Mouse (Mus musculus): ENCODE results near the gene Dram2.
"Not testable (repeated sequence)": the region's sequence is repeated elsewhere in the genome, so short reads cannot be mapped to it uniquely, and the experiment has no call there.

Dram2 gene

DNA sequence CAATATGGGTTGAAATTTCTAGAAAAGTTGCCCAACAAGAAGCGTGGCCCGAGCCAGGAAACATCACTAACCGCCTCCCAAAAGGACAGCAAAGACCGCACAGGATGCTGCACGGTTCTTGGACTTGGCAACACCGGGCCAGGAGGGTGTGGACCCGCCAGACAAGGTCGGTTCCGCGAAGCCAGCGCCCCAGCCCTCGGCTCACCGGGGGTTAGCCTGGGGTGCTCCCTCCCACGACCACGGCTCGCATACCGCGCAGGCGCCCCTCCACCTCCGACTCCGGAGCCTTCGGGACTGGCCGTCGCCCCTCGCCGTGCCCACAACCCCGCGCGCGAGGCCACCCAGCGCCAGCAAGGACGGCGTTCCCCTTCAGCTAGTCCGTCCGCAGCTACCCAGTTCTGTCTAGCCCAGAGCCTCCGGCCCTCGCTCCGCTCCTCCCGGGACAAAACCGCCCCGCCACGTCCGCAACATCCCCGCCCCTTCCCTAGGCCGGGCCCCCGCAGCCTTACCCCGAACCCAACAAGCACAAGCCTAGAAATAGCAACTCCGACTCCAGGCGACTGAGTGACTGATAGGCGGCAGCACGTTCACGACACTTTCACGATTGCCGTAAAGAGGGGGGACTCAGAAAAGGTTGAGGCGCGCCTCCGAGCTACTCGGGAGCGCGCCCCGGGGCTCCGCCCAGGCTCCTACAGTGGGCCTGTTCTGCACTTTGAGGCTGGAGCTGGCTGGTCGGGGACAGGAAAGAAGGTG, at the start of gene Dram2, which contains the start of gene Cept1:
Dram2 (plus strand) TSS at position 628 of the 753 bp plus-strand sequence.
Cept1 (minus strand) TSS at position 632 of the 753 bp plus-strand sequence.
- peak; percentile 94 for DNase-seq (ENCODE audit: low spot score)

DNA sequence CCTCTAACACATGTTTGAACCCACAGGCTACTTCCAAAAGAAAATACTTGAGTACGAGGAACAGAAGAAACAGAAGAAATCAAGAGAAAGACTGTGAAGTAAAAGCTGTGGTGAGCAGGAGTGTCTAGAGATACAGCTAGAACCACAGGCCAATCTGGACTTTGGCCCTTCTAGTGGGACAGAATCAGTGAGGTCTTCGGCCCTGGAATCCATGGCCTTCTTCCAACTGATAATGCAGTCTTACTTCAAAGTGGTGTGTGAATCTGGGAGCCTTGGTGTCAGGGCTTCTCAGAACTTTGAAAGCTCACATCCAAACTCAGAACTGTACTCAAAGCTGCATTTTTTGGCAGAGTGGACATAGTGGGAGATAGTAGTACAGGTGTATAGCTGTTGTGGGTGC, 47.1 kb upstream of the Dram2 start:
- DNase-seq (ENCODE audit: low spot score): no peak

- DNase-seq (ENCODE audit: low spot score): no peak
These were observed 44.7 kb upstream of the Dram2 start for GRCm38 (mm10) chr3:106502892-106503291.

- no peak for DNase-seq (ENCODE audit: low spot score)
These were observed 36.9 kb upstream of the Dram2 start for GRCm38 (mm10) chr3:106510669-106511068.

- DNase-seq (ENCODE audit: low spot score): no peak
These were observed 32.6 kb upstream of the Dram2 start for GRCm38 (mm10) chr3:106515016-106515415.

- no peak for DNase-seq (ENCODE audit: low spot score)
These were observed 24.9 kb upstream of the Dram2 start for GRCm38 (mm10) chr3:106522730-106523129.

DNA sequence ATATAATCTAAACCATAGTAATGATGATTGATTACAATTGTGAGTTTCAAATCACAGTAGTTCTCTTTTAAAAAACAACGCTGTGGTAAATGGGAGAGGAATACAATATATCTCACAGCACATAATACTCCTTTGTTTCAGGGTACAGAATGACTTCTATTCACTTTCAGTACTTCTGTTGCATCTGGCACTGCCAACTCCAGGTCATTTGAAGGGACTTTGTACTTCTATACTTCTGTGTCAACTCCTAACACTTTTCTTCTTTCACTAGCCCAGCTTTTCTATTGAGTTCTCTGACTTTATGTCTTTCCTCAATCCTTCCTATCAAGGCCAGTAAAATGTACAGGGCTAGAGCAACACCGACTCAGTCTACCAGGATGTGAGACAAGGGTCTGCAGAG, 21.2 kb upstream of the Dram2 start:
- no peak for DNase-seq (ENCODE audit: low spot score)

GRCm38 (mm10) chr3:106528032-106528431, 19.6 kb upstream of the Dram2 start:
- DNase-seq (ENCODE audit: low spot score): no peak

- DNase-seq (ENCODE audit: low spot score): no peak
These were observed 14.3 kb upstream of the Dram2 start for GRCm38 (mm10) chr3:106533277-106533676.

DNA sequence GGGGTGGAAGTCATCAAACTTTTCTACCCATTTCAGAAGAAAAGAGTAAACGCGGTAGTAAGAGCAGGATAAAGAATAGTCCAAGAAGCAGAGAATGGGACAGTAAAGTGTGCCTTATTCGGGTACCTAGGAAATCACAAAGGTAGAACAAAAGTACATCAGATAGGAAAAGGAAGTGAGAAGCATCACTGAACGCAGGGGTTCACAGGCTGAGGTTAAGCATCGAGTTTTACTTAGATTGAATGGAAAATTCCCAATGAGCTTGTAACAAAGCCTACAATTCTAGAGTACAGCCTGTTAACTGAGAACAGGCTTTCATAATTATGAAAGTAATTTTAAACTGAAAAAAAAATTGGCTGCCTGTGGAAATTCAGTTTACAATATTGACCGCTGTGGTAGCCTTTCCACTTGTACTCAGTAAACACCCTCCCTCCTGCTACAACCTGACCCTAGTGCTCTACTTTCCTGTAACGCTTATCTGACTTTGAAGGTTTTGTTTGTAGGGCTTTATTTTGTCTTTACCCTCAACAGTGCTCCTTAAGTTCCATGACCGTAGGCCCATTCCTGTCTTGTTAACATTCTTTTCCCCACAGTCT, 2.8 kb upstream of the Dram2 start:
- DNase-seq (ENCODE audit: low spot score): no peak

- DNase-seq (ENCODE audit: low spot score): peak; percentile 65
These were observed 434 bp downstream of the Dram2 start for GRCm38 (mm10) chr3:106547924-106548539.

DNA sequence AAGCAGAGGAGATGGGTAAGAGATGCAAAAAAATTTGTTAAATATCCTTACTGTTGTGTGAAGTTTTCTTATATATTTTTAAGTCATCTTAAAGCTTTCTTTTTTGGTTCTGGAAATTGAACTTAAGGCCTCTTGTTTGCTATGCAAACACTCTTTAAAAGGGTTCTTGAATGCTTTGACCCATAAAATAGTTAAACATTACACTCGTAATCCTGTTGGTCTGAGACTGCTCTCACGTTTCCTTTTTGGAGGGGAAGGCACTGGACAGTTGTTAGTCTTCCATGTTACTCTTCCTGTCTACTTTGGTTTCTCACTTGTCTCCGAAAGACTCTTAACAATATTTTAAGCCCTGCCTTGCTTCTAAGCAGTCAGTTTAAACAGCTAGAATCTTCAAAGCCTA, 1.4 kb downstream of the Dram2 start:
- DNase-seq (ENCODE audit: low spot score): no peak

DNA sequence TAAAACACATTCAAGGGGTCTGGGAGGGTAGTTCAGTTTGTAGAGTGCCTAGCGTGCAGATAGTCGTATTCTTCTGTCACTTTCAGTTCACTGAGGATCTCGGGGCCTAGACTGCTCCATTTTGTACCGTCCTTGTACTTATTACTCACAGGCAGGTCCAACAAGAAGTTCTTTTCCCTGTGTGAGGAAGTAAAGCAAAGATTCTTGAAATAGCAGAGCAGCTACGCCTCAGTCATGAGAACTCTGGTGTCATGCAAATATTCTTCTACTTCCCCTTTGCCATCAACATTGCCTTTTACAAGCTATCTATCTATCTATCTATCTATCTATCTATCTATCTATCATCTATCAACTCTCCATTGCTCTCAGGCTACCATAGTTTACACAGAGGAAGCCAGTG, 5.8 kb downstream of the Dram2 start:
- no peak for DNase-seq (ENCODE audit: low spot score)

DNA sequence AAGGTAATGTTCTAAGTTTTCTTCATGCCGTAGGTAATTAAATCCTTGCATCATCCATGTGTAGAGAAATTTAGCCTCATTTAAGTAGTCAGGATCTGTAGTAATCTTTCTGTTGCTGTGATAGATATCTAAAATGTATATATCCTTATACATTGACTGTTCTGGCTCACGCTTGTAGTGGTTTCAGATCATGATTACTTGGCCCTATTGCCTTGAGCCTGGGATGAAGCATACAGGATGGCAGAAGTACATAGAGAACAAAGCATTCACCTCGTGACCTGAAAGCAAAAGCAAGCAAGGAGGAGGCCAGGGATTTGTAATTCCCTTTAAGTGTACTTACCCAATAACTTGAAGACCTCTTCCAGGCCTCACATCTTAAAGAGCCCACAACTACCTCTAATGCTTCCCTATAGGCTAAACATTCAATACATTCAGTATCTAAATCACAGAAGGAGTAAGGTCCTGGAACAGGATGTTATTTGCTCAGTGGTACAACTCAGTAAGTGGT, 8.2 kb downstream of the Dram2 start:
- DNase-seq (ENCODE audit: low spot score): no peak

DNA sequence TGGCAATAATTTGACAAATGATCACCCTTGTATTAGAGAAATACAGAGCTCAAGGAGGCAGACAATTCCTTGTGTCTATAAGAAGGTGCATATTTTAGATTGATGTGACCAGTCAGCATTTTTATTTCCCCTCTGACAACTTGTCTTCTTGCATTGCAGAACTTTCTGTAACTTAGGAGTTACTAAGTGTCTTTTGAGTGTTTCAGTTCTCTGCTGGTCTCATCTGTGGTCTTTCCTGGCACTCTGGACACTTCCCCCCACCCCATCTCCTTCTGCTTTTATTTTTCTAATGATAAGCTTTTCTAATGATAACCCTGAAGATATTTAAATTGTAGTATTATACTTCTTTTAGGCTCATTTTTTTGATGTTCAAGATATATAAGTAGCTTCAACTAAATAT, 10.7 kb downstream of the Dram2 start:
- no peak for DNase-seq (ENCODE audit: low spot score)

DNA sequence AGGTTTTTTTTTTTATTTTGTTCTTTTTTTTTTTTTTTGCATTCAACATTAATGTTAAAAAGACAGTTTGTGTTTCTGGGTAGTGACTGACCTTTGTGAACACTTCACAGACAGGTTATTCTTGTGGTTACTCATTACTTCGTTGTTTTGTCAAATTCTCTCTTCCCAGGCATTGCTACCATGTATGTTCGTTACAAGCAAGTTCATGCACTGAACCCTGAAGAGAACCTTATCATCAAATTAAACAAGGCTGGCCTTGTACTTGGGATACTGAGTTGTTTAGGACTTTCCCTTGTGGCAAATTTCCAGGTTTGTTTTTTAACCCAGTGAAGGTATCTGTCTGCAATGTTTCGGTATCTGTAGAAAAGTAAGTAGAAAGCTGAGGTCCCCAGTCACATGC, 18.3 kb downstream of the Dram2 start:
- no peak for DNase-seq (ENCODE audit: low spot score)

DNA sequence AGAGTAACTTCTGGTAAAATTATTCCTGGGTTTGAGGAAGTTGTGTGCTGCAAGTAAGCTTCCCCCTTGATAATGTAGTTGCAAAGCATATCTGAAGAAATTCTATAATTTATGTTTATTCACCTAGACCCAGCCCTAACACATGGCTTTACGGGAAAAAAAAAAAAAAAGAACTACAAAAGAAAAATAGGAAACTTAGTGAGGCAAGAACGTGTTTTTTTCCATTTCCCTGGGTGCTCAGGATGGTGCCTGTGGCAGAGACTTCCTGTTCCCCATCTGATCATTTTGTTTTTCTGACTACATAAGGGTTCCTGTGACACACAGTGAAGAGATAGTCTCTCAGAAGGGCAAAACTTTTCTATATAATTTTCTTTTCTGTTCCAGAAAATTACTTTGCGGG, 25.6 kb downstream of the Dram2 start:
- DNase-seq (ENCODE audit: low spot score): no peak

GRCm38 (mm10) chr3:106579296-106579695, 31.7 kb downstream of the Dram2 start:
- no peak for DNase-seq (ENCODE audit: low spot score)

DNA sequence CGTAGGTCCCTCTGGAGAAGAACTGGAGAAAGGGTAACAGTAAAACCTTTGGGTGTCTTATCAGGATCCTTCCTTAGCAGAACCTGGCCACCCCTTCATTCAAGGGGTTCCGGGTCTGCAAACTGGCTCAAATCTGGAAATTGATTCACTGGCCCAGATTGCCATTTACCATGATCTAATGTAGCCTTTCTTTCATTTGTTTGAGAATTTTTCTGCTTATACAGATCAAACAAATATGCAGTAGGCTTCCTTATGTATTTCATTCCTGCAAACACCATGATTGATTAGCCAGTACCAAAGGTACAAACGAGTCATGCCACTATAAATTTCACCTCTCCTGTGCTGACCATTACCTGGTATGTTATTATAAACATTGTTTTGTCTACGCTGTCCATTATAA, 46.0 kb downstream of the Dram2 start:
- not testable (repeated sequence) for DNase-seq (ENCODE audit: low spot score)

- no peak for DNase-seq (ENCODE audit: low spot score)
These were observed 70.5 kb downstream of the Dram2 start for GRCm38 (mm10) chr3:106618103-106618502.

Data from adipocyte (in vitro differentiated cells).